Mouse (Mus musculus): Measurements from ENCODE around the gene Snx14.
A peak's percentile ranks its signal among the peaks of the same experiment; 100 is the strongest.
"Not testable (repeated sequence)": the region's sequence is repeated elsewhere in the genome, so short reads cannot be mapped to it uniquely, and the experiment has no call there.

Gene Snx14

GRCm38 (mm10) chr9:88438555-88439237 is at the start of gene Snx14:
Gene Snx14, minus strand, starts transcription at chr9:88438958.
- DNase-seq (ENCODE audit: low read depth, low spot score), result peak; percentile 95

DNA sequence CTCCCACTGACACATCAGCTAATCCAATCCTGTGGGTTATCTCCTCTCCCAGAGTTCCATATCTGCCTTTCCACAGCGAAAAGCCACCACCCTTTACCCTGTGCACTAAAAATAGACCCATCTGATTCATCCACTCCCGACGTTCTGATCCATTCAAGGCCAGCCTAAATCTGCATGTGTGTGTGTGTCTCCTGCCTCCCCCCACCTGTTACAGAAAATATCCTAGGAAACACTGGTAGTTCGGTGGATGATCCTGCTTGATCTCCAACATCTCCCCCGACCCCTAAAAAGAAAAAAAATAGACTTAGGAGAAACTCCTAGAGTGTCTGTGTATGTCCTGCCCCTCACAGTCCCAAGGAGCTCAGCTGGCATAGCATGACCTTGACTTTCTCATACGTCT is 45.8 kb upstream of the Snx14 start:
- peak; percentile 60 for DNase-seq (ENCODE audit: low read depth, low spot score)

DNA sequence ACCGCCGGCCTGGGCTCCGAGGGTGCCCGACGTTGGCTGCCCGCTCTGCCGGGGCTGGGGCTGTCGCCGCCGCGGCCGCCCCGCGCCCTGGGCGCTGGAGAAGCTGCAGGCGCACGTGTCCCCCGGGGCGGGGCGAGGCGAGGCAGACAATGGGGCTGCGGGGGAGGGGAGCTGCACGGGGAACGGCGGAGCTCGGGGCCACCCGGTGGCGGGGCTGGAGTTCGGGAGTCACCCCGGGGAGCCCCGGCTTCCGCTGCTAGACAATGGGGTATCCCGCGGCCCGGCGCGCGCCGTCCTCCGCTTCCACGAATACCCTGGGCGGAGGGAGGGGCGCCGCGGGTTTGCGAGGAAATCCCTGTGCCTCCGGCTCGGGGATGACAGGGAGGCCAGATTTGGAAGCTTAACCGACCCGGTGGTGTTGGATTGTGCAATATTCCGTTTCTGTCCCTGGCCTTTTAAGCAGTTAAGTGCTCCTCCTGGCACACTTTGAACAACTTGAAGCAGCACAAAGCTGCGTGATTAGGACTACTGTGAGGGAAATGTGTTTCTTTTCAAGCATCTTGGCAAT is 44.2 kb upstream of the Snx14 start:
- peak; percentile 74 for DNase-seq (ENCODE audit: low read depth, low spot score)

GRCm38 (mm10) chr9:88482230-88482828 is 43.6 kb upstream of the Snx14 start, which contains the start of gene Syncrip:
Gene Syncrip, minus strand, starts transcription at chr9:88482574.
- DNase-seq (ENCODE audit: low read depth, low spot score), result peak; percentile 95

DNA sequence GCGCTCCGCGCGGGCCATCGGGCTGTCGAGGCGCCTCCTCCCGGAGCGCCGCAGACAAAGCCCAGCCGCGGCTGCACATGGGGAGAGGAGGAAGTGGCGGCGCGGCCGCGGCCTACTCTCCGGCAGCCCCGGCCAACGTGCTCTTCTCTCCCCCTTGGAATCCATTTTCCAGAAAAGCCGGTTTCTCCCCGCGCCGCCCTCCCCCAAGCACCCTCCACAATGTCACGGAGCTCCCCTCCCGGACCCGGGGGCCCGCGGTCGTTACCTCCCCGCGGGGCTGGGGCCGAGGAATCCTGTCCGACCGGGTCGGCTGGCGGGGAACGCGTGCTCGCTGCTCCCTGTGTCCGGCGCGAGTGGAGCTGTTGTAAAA is 43.0 kb upstream of the Snx14 start:
- no peak for DNase-seq (ENCODE audit: low read depth, low spot score)

GRCm38 (mm10) chr9:88481061-88481790 is 42.5 kb upstream of the Snx14 start:
- peak; percentile 57 for DNase-seq (ENCODE audit: low read depth, low spot score)

GRCm38 (mm10) chr9:88480120-88480519 is 41.4 kb upstream of the Snx14 start:
- DNase-seq (ENCODE audit: low read depth, low spot score), result no peak

DNA sequence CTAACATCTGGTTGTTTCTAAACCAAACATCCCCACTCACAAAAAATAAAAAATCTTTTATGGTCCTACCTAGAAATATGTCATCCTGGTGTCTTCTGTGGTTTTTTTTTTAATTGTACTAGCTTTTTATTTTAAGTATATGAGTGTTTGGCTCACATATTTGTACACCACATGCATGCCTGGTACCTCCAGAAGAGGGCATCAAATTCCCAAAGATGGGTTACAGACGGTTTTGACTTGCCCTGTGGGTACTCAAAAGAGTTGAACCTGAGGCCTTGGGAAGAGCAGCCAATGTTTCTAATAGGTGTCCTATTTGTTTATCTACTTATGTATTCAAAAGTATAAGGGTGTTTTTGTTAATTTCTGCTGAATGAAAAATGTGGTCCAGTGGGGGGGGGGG is 37.4 kb upstream of the Snx14 start:
- peak; percentile 23 for DNase-seq (ENCODE audit: low read depth, low spot score)

GRCm38 (mm10) chr9:88461017-88461416 is 22.3 kb upstream of the Snx14 start:
- DNase-seq (ENCODE audit: low read depth, low spot score), result not testable (repeated sequence)

GRCm38 (mm10) chr9:88439991-88440390 is 1.2 kb upstream of the Snx14 start:
- no peak for DNase-seq (ENCODE audit: low read depth, low spot score)

GRCm38 (mm10) chr9:88439238-88439600 is 461 bp upstream of the Snx14 start:
- DNase-seq (ENCODE audit: low read depth, low spot score), result no peak

DNA sequence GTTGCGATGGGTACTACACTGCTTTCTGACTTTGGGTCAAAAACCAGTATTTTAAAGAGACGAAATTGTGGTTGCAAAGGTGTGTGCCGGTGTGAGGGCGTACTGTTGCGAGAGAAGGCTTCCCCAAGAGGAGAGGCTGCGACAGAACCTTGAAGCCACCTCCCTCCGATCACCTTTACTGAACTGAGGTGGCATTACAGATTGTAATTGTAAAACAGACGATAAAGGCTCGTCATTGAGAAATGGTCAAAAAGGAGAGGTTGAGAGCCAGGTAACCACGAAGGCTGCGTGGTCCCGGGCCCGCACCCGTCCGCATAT is 562 bp downstream of the Snx14 start:
- no peak for DNase-seq (ENCODE audit: low read depth, low spot score)

DNA sequence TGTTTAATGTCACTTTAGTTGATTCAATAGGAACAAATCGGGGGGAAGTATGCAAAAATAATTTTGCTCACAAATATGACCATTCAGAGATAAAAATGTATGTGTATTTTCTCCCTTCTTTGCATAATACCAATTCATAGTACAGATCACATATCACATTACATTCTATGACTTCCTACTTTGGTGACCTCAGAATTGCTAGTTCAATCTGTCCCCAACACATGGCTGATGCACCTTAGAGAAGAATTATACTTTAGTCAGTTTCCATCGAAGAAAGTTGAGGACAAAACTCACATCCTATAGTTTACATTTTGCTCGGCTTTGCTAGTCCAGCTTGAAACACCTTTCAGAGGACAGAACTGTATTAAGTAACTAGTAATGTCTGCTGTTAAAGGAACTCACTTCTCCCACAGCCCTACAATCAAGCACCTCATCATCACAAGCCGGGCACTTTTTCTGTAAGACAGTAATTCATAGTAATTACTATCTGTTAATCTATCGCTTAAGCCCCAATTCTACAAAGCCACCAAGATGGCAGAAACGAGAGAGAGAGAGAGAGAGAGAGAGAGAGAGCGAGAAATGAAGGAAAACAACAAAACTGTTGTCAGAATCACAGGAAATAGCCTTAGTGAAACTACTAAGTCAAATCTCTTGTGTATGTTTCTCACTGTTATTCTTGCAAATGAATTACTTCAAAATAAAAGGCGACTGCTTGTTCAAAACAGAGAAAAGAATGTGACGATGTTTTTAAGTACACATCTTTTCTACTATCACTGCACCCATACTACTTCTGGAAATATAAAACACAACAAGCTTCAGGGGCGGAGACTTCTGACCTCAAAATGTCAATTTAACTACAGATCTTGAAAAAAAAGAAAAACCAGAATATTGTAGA is 1.2 kb downstream of the Snx14 start:
- no peak for DNase-seq (ENCODE audit: low read depth, low spot score)

DNA sequence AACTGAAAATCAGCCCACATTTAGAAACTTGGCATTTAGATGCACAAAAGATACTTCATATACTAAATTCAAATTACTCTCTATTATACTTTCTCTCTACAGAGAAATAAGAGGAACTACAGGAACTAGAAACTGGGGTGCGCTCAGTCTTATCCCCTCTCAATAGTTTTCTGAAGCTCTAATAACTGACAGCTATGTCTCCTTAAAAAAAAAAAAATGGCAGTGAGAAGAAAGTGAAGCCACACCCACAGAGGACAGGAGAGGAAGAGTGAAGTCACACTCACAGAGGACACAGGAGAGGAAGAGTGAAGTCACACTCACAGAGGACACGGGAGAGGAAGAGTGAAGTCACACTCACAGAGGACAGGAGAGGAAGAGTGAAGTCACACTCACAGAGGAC is 14.4 kb downstream of the Snx14 start:
- DNase-seq (ENCODE audit: low read depth, low spot score), result no peak

DNA sequence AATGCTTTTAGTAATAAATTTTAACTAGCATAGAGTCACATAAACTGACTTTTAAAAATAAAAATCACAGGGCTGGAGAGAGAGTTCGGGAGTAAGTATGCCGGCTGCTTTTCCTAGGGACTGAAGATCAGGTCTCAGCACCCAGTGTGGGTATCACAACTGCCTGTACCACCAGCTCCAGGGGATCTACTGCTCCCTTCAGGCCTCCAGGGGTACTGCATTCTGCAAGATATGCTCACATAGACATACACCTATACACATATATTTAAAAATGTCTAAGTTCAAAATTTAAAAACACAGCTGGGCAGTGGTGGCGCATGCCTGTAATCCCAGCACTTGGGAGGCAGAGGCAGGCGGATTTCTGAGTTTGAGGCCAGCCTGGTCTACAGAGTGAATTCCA is 16.3 kb downstream of the Snx14 start:
- DNase-seq (ENCODE audit: low read depth, low spot score), result peak; percentile 38

DNA sequence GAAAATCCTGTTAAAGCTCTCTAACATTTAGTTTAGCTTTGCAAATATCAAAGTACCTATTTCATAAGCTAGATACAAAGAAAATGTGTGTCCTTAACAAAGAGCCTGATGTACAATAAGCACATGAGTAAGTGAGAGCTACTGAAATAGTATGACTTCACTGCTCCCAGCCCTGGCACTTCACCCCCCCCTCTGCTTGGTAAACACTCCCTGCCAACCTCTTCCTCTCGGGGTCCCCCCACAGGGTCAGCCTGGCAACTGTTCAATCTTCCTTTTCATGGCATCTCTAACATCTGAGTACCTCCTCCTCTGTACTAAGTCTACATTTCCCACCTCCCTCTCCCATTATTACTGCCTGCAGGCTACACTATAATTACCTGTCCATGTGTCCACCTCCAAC is 22.0 kb downstream of the Snx14 start:
- DNase-seq (ENCODE audit: low read depth, low spot score), result no peak

DNA sequence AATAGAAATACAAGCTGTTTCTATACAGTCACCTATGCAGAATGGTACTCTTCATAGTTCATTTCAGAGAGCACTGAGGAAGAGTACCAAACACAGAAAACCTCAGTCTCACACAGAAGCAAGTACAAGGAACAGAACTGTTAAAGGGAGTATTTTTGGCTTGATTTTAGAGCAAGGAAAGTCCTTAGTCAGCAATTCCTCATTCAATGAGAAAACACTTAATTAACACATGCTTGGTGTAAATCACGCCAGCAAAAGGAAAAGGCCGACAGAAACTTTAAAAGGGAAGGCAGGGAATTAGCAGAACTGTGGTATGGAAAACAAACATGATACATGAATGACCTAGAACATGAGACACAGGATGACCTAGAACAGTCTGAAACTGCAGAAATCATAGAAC is 28.8 kb downstream of the Snx14 start:
- no peak for DNase-seq (ENCODE audit: low read depth, low spot score)

GRCm38 (mm10) chr9:88404515-88404914 is 34.2 kb downstream of the Snx14 start:
- DNase-seq (ENCODE audit: low read depth, low spot score), result no peak

- no peak for DNase-seq (ENCODE audit: low read depth, low spot score)
These were observed 34.7 kb downstream of the Snx14 start for GRCm38 (mm10) chr9:88404088-88404487.

- no peak for DNase-seq (ENCODE audit: low read depth, low spot score)
These were observed 40.3 kb downstream of the Snx14 start for GRCm38 (mm10) chr9:88398461-88398860.

GRCm38 (mm10) chr9:88394852-88395251 is 43.9 kb downstream of the Snx14 start:
- DNase-seq (ENCODE audit: low read depth, low spot score), result no peak

DNA sequence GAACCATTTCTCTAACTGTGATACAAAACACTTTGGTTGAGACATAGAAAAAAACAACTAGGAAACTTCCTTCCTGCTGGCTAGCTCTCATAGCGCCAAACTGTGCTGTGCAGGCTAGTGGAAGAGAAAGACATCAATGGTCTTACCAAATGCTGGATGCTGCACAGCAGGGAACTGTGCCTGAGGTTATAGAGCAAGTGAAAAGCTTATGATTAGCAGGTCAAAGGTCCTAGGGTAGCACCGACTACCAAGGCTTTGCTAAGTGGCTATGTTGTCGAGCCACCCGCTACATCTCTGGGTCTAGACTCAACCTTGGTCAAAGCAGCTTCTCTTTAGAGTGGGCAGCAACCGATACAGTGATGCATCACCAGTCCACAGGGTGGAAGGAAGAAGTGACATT is 49.9 kb downstream of the Snx14 start:
- DNase-seq (ENCODE audit: low read depth, low spot score), result peak; percentile 30
